Mouse (Mus musculus) C2C12 (cell line): ENCODE measurements around the gene Lrp3. TPM values are rescaled to one million over a fixed set of nuclear protein-coding genes. Genes with fewer than 3 reads are reported as not detected.

Experiments
- H3K27me3 ChIP-seq: one replicate; pipeline ENCODE4 v1.6.1; 2011; ENCODE audit not compliant: control insufficient read depth, insufficient read depth, insufficient read length
- H3K36me3 ChIP-seq: one replicate; pipeline ENCODE4 v1.6.1; 2011; ENCODE audit not compliant: control insufficient read depth, insufficient read depth
- H3K4me3 ChIP-seq: one replicate; pipeline ENCODE4 v1.5.1; 2011; ENCODE audit warnings: mild to moderate bottlenecking, control low read depth; ENCODE audit not compliant: poor library complexity, insufficient read depth, severe bottlenecking
- H3K79me2 ChIP-seq: one replicate; pipeline ENCODE4 v1.6.1; 2011; ENCODE audit not compliant: control insufficient read depth, insufficient read depth
- H3K79me3 ChIP-seq: one replicate; pipeline ENCODE4 v1.6.1; 2011; ENCODE audit warnings: low read depth, control low read depth
- H3ac ChIP-seq: one replicate; pipeline ENCODE3; 2011; ENCODE audit warnings: low read depth; ENCODE audit not compliant: control insufficient read depth, insufficient read length
- CEBPB ChIP-seq: IDR thresholded peaks from one replicate; pipeline ENCODE4 v1.6.1; 2011; ENCODE audit warnings: low read depth, mild to moderate bottlenecking, control low read depth, moderate library complexity
- CTCF ChIP-seq: IDR thresholded peaks from one replicate; pipeline ENCODE4 v1.5.1; 2011; ENCODE audit not compliant: control insufficient read depth, insufficient read depth, insufficient read length
- FOSL1 ChIP-seq: IDR thresholded peaks from one replicate; pipeline ENCODE4 v1.8.0; 2011; ENCODE audit warnings: mild to moderate bottlenecking, low read length; ENCODE audit not compliant: poor library complexity, insufficient read depth, severe bottlenecking
- MAX ChIP-seq: IDR thresholded peaks from one replicate; pipeline ENCODE4 v1.6.1; 2011; ENCODE audit warnings: mild to moderate bottlenecking, control low read depth
- MYOD1 ChIP-seq: IDR thresholded peaks from one replicate; pipeline ENCODE4 v1.6.1; 2011; ENCODE audit warnings: low read depth; ENCODE audit not compliant: control insufficient read depth, insufficient read length
- MYOG ChIP-seq: IDR thresholded peaks from one replicate; pipeline ENCODE4 v1.6.1; 2011; ENCODE audit not compliant: control insufficient read depth, insufficient read length; ENCODE audit errors: extremely low read depth
- USF1 ChIP-seq: IDR thresholded peaks from one replicate; pipeline ENCODE4 v1.6.1; 2011; ENCODE audit warnings: low read depth, mild to moderate bottlenecking, control low read depth, moderate library complexity
- polyA plus RNA-seq: library from polyadenylated mRNA; unstranded; fragments of >200 nt; fragmentation: generic; extraction: Trizol; gene quantifications from one replicate; pipeline ENCODE4 v1.2.1, GENCODE M21; 2012; ENCODE audit warnings: missing spikeins

The Lrp3 gene
- polyA plus RNA-seq, 1 experiment = 0.06 TPM

DNA sequence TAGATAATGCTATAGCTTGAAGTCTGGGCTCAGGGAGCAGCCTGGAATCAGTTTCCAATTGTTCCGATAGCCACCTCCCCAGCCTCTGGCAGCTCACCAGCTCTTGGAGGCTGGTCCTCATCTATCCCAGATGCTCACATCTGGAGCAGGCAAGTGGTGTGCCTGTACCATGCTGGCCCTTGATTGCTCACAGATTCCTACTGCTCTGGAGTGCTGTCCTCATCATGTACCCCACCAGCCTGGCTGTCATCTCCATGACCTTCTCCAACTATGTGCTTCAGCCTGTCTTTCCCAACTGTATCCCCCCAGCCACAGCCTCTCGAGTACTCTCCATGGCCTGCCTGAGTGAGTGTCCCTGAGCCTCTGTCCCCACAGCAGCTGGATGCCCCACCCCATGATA is 18.3 kb downstream of the Lrp3 start:
- H3K36me3 ChIP-seq = no peaks in the 10 kb centered on the region
- H3K27me3 ChIP-seq = peaks cover 86% of the 10 kb centered on the region
- TF ChIP-seq USF1 (no peak), MYOG (no peak), MYOD1 (no peak), CTCF (no peak), FOSL1 (no peak), MAX (no peak), CEBPB (no peak)

GRCm38 (mm10) chr7:35191276-35191675 is 24.0 kb downstream of the Lrp3 start:
- Histone ChIP-seq H3K36me3 (no peaks in the 10 kb centered on the region), H3K27me3 (peaks cover 82% of the 10 kb centered on the region), H3K79me2 (no peaks in the 10 kb centered on the region), H3K4me3 (no peak overlapping the region), H3ac (no peak overlapping the region), H3K79me3 (no peaks in the 10 kb centered on the region)
- TF ChIP-seq USF1 (no peak), FOSL1 (no peak), CTCF (no peak), MYOD1 (no peak), CEBPB (no peak), MYOG (no peak), MAX (no peak)

More for the DNA sequence above, 18.3 kb downstream of the Lrp3 start:
- H3ac ChIP-seq = no peak overlapping the region
- H3K4me3 ChIP-seq = no peak overlapping the region
- no peaks in the 10 kb centered on the region for H3K79me3 ChIP-seq
- H3K79me2 ChIP-seq = no peaks in the 10 kb centered on the region

DNA sequence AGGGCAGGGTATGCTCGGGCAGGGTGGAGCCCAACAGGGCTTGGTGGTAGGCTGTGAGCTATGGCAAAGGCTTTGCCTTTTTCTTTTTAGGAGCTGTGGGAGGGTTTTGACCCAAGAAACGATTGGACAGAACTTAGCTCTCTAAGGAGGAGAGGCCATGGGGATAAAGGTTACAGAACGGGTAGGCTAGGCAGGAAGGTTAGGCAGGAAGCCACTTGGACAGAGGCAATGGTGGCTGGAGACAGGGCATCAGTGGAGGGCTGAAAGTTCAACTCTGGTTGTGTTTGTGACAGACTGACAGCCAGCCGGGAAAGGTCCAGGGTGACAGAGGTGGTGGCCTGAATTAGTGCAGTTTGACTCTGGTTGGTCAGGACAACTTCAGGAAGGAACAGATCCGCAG is 25.6 kb downstream of the Lrp3 start:
- H3K4me3 ChIP-seq = no peak overlapping the region
- peaks cover 84% of the 10 kb centered on the region for H3K27me3 ChIP-seq
- no peak for TF ChIP-seq CTCF
- TF ChIP-seq USF1 = no peak
- no peak for TF ChIP-seq MAX
- no peak for TF ChIP-seq MYOD1
- H3ac ChIP-seq = no peak overlapping the region
- no peaks in the 10 kb centered on the region for H3K79me2 ChIP-seq
- H3K79me3 ChIP-seq = no peaks in the 10 kb centered on the region
- no peaks in the 10 kb centered on the region for H3K36me3 ChIP-seq

GRCm38 (mm10) chr7:35185889-35186569 is 29.3 kb downstream of the Lrp3 start, which contains the start of gene Slc7a10:
Gene Slc7a10, plus strand, starts transcription at chr7:35186385.
- Histone ChIP-seq H3K79me2 (no peaks in the 10 kb centered on the region), H3K4me3 (no peak within 1 kb of the TSS), H3K27me3 (peaks cover 52% of the 10 kb centered on the region), H3K79me3 (no peaks in the 10 kb centered on the region), H3K36me3 (no peaks in the 10 kb centered on the region), H3ac (no peak within 1 kb of the TSS)
- TF ChIP-seq MYOG (no peak), CEBPB (no peak), FOSL1 (no peak), MYOD1 (no peak), CTCF (no peak), USF1 (no peak), MAX (no peak)

DNA sequence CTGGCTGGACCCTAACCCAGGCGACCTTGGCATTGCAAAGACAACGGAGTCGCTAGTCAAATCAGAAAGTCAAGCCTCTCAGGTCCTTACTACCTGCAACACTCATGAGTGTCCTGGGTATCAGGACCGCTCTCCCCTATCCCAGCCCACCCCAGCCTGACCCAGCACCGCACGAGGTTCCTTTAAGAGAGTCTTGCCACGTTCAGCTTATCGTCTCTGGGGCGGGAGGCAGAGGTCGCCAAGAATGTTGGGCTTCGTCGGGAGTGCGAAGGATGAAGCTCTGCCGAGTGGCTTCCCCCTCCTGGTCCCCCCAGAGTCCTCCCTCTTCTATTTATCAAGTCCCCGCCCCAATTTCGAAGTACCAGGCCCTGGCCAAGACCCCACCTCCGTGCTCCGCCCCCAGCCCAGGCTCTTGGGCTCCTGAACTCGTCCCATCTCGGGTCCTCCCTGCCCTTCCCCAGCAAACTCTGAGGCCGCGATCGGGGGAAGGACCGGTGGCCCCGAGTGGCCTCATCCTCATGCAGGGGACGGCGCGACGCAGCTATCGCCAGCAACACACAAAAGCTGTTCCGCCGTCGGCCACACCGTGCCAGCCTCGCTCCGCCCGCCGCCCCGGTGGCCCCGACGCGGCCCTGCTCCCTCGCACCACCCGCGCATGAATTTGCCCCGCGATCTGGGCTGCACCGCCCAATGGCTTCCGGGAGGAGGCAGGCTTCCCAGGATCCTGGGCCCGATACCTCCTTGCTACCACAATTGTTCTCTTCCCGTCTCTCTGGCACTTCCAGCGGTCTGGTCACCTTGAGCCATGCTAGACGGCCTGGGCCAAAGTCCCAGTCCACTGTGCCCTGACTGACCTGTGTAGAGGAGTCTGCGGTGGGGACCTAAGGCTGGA is 30.2 kb downstream of the Lrp3 start:
- TF ChIP-seq MAX (no peak), CTCF (no peak), MYOD1 (no peak), USF1 (no peak), CEBPB (no peak), MYOG (no peak), FOSL1 (no peak)
- Histone ChIP-seq H3K79me2 (no peaks in the 10 kb centered on the region), H3K36me3 (no peaks in the 10 kb centered on the region), H3ac (no peak overlapping the region), H3K27me3 (peaks cover 49% of the 10 kb centered on the region), H3K79me3 (no peaks in the 10 kb centered on the region), H3K4me3 (no peak overlapping the region)
